Mouse (Mus musculus): ENCODE measurements around the gene Commd6.
A peak's percentile ranks its signal among the peaks of the same experiment; 100 is the strongest.

The Commd6 gene

GRCm38 (mm10) chr14:101640153-101640843 lies at the start of gene Commd6:
Gene Commd6, minus strand, starts transcription at chr14:101640686.
- peak; percentile 95 for DNase-seq

- DNase-seq: no peak
These were observed 47.9 kb upstream of the Commd6 start for GRCm38 (mm10) chr14:101688406-101688805.

DNA sequence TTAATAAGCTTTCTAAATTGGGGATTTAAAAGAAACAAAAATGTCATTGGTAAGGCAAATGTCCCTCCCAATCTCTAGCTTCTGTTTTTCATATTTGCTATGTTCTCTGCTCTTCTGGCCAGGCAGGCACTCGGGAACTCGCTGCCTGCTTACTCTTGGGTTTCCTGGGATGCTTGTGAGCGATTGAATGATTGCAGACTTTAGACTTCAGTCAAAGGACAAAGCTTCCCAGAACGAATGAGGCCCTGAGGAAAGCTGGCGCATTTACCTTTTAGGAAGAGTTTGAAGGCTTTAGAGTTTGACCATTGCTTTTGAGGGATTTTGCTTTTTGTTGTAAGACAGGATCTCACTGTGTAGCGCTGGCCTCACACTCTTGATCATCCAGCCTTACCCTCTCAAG lies 47.2 kb upstream of the Commd6 start:
- DNase-seq: no peak

GRCm38 (mm10) chr14:101672226-101672625 lies 31.7 kb upstream of the Commd6 start:
- DNase-seq: no peak

GRCm38 (mm10) chr14:101668626-101669025 lies 28.1 kb upstream of the Commd6 start:
- peak; percentile 78 for DNase-seq

- DNase-seq: no peak
These were observed 26.1 kb upstream of the Commd6 start for GRCm38 (mm10) chr14:101666536-101666935.

GRCm38 (mm10) chr14:101666056-101666455 lies 25.6 kb upstream of the Commd6 start:
- DNase-seq: no peak

DNA sequence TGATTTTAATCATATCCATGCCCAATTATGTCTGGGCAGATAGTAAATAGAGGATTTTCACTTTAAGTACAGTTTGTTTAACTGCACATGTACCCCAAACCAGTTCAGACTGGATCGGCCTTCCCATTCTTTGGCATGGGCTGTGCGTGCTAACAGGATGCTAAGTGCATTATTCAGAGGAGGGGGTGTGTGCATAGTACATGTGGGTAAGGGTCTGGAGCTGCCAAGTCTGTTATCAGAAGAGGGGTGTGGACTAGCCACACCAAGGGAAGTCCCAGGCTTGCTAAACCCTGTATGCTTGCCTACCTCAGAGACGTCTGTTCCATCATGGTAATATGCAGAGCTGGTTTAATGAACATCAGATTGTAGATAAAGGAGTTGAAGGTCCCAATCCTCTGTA lies 23.8 kb upstream of the Commd6 start:
- DNase-seq: no peak

- no peak for DNase-seq
These were observed 21.3 kb upstream of the Commd6 start for GRCm38 (mm10) chr14:101661654-101662412.

DNA sequence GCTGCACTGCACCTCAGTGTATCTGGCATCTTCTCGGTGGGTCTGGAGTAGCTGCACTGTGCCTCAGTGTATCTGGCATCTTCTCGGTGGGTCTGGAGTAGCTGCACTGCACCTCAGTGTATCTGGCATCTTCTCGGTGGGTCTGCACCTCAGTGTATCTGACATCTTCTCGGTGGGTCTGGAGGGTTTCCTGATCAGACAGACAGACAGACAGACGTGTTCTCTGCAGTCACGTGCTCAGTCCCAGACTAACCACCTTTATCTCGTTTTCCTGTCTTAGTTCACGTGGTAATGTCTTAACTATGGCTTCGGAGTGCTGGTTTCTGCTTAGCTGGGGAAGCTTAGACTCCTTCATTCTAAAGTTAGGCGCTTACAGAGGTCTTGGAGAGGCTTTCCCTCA lies 15.8 kb upstream of the Commd6 start:
- DNase-seq: no peak

DNA sequence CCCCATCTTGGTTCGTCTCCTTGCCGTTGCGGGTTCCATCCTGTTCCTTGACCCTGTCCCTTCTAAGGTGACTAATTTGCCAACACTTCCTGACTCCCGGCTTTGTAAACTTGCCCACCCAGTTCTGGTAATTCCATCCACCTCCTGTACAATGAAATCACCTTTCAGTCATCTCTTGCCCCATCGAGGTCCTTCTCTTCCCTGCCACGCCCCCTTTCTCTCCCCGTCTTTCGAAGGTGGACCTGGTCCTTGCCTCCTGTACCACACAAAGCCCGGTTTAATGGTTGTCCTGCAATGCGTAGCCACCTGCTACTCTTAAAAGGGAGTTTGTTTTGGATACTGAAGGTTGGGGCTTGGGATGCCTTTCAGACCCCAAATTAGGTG lies 14.0 kb upstream of the Commd6 start:
- no peak for DNase-seq

DNA sequence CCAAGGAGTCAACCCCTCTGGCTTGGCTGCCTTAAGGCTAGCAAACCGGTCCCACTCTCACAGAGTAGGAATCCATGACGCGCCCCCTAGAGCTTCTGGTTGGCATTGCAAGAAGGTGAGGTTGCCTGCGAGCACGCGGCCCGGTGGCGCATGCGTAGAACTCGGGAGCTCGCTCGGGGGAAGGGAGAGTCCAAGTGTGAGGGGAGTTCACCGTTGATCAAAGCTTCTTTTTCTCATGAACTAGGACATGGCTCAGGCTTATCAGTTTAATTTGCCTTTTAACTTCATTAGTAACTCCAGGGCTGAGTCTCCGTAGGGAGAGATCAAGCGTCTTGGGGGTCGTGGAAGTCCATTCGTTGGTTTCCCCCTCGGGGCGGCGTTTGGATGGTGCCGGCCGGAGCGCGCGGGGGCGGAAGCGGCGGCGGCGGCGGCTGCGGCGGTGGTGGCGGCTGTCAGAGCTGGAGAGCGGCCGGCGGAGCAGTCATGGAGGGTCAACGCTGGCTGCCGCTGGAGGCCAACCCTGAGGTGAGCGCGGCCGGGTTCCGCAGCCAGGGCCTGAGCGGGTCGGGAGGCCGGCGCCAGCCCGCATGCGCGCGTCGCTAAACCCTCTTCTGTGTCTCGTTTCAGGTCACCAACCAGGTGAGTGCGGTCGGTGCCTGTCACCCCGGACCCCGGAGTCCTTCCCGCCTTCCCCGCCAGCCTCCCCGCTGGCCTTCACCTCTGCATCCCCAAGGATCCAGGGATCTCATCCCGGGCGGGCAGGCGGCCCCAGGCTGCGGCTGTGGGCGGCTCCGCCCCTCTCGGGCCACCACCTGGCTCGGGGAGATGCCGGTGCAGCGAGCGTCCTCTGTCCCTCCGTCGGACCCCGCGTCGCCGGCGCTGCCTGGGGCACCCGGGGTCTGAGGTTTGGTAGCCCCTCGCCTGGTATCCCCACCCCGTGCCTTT lies 13.4 kb upstream of the Commd6 start, which contains the start of gene Uchl3:
TSS of gene Uchl3 (plus strand) at position 387 of the 945 bp plus-strand sequence.
- peak; percentile 98 for DNase-seq

GRCm38 (mm10) chr14:101652571-101652970 lies 12.1 kb upstream of the Commd6 start:
- peak; percentile 48 for DNase-seq

DNA sequence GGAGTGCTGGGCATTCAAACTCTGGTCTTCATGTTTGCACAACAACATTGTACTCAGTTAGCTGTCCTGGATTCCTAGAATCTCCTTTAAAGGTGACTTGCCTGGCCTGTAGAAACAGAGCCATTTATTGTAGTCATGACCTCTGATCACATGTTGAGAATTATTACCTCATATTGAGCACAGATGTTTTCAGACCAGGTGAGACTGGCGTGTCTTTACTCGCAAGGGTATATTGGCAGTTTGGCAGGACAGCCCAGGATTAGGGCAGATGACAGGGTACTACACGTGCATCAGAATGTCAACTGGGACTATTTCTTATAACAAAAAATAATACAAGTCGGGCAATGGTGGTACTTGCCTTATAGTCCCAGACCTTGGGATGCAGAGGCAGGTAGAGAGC lies 10.1 kb upstream of the Commd6 start:
- DNase-seq: no peak

DNA sequence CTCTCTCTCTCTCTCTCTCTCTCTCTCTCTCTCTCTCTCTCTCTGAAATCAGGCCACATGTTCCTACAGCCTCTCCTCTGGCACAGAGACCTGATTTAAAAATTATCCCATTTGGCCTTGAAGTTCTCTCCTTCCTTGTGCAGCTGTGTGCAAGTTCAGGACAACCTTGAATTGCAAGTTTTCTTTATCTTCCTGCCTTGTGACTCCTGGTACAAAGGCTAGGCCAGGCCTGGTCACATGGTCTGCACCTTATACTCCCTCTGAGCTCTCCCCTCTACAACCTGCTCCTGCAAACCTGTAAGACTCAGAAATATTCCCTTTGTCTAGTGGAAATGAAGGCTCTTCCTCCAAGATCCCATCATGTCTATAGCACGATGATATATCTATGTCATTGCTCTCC lies 4.5 kb upstream of the Commd6 start:
- no peak for DNase-seq

- no peak for DNase-seq
These were observed 3.1 kb downstream of the Commd6 start for GRCm38 (mm10) chr14:101637381-101637780.

DNA sequence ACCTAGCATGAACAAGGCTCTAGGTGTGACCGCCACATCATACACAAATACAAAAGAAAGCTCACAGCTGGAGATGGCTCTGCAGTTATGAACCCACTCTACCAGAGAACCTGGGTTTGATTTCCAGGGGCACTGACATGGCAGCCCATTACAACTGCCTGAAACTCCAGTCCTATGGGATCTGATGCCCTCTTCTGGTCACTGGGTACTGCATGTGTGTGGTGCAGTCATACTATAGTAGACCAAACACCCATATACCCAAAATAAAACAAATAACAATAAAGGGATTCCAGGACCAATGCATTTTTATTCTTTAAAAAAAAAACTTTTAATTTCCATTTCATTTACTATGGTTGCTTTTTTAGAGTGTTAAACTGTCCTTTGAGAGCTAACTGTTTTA lies 4.7 kb downstream of the Commd6 start:
- no peak for DNase-seq

GRCm38 (mm10) chr14:101630548-101630947 lies 9.9 kb downstream of the Commd6 start:
- no peak for DNase-seq

DNA sequence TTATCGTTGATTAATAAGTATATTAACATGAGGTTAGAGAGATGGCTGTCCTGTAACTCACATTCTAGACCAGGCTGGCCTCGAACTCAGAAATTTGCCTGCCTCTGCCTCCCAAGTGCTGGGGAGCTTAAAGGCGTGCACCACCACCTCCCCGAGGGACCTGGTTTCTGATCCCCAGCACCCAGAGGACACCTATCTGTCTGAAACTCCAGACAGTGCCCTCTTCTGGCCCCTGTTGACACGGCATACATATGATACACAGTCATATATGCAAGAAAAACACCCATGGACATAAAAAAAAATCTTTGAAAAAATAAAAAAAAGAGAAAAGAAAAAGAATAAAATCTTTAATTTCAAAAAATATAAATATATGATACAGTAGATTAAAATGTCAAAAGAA lies 22.8 kb downstream of the Commd6 start:
- no peak for DNase-seq

- no peak for DNase-seq
These were observed 24.3 kb downstream of the Commd6 start for GRCm38 (mm10) chr14:101616178-101616577.

- no peak for DNase-seq
These were observed 27.3 kb downstream of the Commd6 start for GRCm38 (mm10) chr14:101613206-101613605.

DNA sequence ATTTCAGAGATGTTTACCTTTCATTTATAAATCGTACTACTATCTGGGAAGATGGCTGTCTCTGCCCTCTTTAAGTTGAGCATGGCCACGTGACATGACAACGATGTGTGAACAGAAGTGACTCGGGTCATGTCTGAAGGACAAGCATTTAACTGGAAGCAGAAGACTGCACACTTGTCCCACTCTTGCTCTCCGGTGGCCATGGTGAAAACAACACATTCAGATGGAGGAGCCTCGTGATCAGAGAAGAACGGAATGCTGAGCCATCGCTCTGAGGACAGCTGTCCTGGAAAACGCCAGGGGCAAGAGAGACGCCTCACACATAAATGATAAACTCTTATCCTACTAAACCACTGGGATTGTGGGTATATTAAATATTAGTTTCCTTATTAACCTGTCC lies 29.8 kb downstream of the Commd6 start:
- DNase-seq: no peak

Measured in cerebellum, adult 9-10 months (tissue).